Mouse (Mus musculus): Measurements from ENCODE around the gene Hmgxb4. TPM values are rescaled to one million over a fixed set of nuclear protein-coding genes. Genes with fewer than 3 reads are reported as not detected.
A peak's percentile ranks its signal among the peaks of the same experiment; 100 is the strongest.

Gene Hmgxb4
- polyA plus RNA-seq, 1 experiment from 2014 or later = 22.2 TPM

DNA sequence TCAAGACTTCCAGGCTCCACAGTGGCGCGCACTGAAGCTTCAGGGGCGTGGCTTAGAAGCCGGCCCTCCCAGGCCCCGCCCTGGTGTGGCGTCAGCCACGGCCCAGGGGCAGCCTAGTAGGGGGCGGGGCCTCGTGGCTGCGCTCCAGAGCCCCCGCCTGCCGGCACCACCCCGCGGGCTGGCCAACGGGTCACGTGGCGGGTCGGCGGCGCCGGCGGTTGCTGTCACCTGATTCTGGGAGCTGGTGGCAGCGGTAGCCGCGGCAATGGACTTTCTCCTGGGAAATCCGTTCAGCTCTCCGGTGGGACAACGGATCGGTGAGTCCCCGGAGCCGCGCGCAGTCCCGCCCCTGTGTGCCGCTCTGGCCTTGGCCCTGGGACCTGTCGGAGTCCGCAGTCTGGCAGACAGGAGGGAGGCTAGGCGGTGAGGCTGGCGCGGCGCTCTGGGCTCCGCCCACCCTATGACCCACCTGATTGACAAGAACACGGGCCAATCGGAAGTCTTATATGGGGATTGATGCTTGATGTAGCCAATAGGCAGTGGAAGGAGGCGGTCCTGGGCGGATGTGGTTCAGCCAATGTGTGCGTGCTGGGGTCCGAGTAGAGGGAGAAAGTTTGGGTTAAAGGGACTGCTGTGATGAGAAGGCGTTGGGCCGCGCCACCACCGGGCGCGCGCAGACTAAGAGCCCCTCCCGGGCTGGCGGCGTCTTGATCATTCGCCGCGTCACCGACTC is 40.5 kb downstream of the Hmgxb4 start, which contains the start of gene Tom1:
Tom1 (plus strand) TSS at position 195 of the 733 bp plus-strand sequence.
- H3K4me3 ChIP-seq (replicated peaks; ENCODE audit: low read length) = peak within 1 kb of the TSS; percentile 74
- H3K27me3 ChIP-seq (ENCODE audit: control insufficient read depth, insufficient read depth, low read length) = no peaks in the 10 kb centered on the region
- peak within 1 kb of the TSS; percentile 80 for H3K4me2 ChIP-seq (ENCODE audit: low read depth, low read length)
- peak; percentile 98 for ATAC-seq (ENCODE audit: insufficient read depth, low FRiP score)
- peaks cover 16% of the 10 kb centered on the region for H3K4me1 ChIP-seq (ENCODE audit: control insufficient read depth, insufficient read depth, low read length)
- H3K36me3 ChIP-seq (ENCODE audit: control insufficient read depth, insufficient read depth, low read length) = 0 out of 2 replicates have a peak, but pooled peaks cover 4% of the 10 kb centered on the region
- H3K9me3 ChIP-seq (replicated peaks; ENCODE audit: control insufficient read depth, low read length) = no peaks in the 10 kb centered on the region
- 1% methylated on average over 62 of the region's 62 CpGs for WGBS
- H3K9ac ChIP-seq (ENCODE audit: low read length) = peak within 1 kb of the TSS; percentile 71
- peak within 1 kb of the TSS; percentile 78 for H3K27ac ChIP-seq (ENCODE audit: low read length)

- H3K4me2 ChIP-seq (ENCODE audit: low read depth, low read length) = peak overlapping the region; percentile 80
- peak overlapping the region; percentile 71 for H3K9ac ChIP-seq (ENCODE audit: low read length)
- H3K27ac ChIP-seq (ENCODE audit: low read length) = no peak overlapping the region; the same call in 1 of the 2 replicates
- ATAC-seq (ENCODE audit: insufficient read depth, low FRiP score) = no peak
- H3K4me1 ChIP-seq (ENCODE audit: control insufficient read depth, insufficient read depth, low read length) = peaks cover 17% of the 10 kb centered on the region
- H3K9me3 ChIP-seq (replicated peaks; ENCODE audit: control insufficient read depth, low read length) = no peaks in the 10 kb centered on the region
- H3K27me3 ChIP-seq (ENCODE audit: control insufficient read depth, insufficient read depth, low read length) = no peaks in the 10 kb centered on the region
- WGBS = 1% methylated on average over 17 of the region's 17 CpGs
- H3K36me3 ChIP-seq (ENCODE audit: control insufficient read depth, insufficient read depth, low read length) = 0 out of 2 replicates have a peak, but pooled peaks cover 4% of the 10 kb centered on the region
- H3K4me3 ChIP-seq (replicated peaks; ENCODE audit: low read length) = peak overlapping the region; percentile 74
Observed at GRCm38 (mm10) chr8:75034285-75034684, 41.1 kb downstream of the Hmgxb4 start.

DNA sequence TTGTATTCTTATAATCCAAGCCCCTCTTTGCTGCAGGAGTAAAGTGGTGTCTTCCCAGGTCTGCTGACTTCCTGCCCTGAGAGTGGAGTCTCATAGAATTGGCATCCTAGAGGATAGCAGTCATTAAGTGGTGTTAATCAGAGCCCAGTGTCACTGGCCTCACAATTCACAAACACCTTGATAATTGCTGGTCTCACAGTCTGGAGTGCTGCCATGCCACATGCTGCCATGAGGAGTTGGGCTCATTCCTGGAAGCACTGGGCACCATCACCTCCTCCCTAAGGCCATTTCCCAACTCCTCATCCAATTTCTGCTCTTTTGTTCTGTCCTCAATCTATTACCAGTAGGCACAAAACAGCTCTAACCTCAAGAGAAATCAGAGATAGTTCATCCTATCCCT is 42.5 kb downstream of the Hmgxb4 start:
- no peak overlapping the region for H3K4me2 ChIP-seq (ENCODE audit: low read depth, low read length)
- H3K27ac ChIP-seq (ENCODE audit: low read length) = no peak overlapping the region
- no peaks in the 10 kb centered on the region for H3K36me3 ChIP-seq (ENCODE audit: control insufficient read depth, insufficient read depth, low read length)
- H3K4me1 ChIP-seq (ENCODE audit: control insufficient read depth, insufficient read depth, low read length) = peaks cover 17% of the 10 kb centered on the region
- H3K9me3 ChIP-seq (replicated peaks; ENCODE audit: control insufficient read depth, low read length) = no peaks in the 10 kb centered on the region
- no peaks in the 10 kb centered on the region for H3K27me3 ChIP-seq (ENCODE audit: control insufficient read depth, insufficient read depth, low read length)
- H3K9ac ChIP-seq (ENCODE audit: low read length) = no peak overlapping the region
- no peak for ATAC-seq (ENCODE audit: insufficient read depth, low FRiP score)
- H3K4me3 ChIP-seq (replicated peaks; ENCODE audit: low read length) = no peak overlapping the region

DNA sequence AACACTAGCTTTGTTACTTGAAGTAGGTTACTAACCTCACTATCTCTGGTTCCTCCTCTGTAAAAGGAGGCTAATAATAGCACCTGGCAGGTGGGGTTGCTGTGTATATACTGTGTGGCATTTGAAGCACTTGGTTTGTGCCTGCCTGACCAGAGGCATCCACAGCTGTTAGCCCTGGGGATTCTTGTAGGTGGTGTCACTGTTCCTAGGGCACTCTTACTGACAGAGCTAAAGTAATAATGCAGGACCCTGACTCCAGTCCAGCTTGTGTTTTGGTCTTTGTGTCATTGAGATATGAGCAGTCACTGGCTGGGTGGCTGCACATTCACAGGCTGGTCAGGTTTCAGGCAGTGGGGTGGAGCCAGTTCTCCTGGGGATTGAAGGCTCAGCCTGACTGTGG is 45.3 kb downstream of the Hmgxb4 start:
- no peaks in the 10 kb centered on the region for H3K27me3 ChIP-seq (ENCODE audit: control insufficient read depth, insufficient read depth, low read length)
- H3K9ac ChIP-seq (ENCODE audit: low read length) = no peak overlapping the region
- H3K36me3 ChIP-seq (ENCODE audit: control insufficient read depth, insufficient read depth, low read length) = no peaks in the 10 kb centered on the region
- H3K27ac ChIP-seq (ENCODE audit: low read length) = peak overlapping the region; percentile 59
- H3K4me1 ChIP-seq (ENCODE audit: control insufficient read depth, insufficient read depth, low read length) = peaks cover 14% of the 10 kb centered on the region
- no peak overlapping the region for H3K4me3 ChIP-seq (replicated peaks; ENCODE audit: low read length)
- H3K9me3 ChIP-seq (replicated peaks; ENCODE audit: control insufficient read depth, low read length) = no peaks in the 10 kb centered on the region
- no peak for ATAC-seq (ENCODE audit: insufficient read depth, low FRiP score)
- H3K4me2 ChIP-seq (ENCODE audit: low read depth, low read length) = no peak overlapping the region

- 78% methylated on average over 1 of the region's 1 CpGs for WGBS
- Histone ChIP-seq H3K4me3 (replicated peaks; ENCODE audit: low read length) (no peak overlapping the region), H3K27ac (ENCODE audit: low read length) (no peak overlapping the region), H3K36me3 (ENCODE audit: control insufficient read depth, insufficient read depth, low read length) (no peaks in the 10 kb centered on the region), H3K4me1 (ENCODE audit: control insufficient read depth, insufficient read depth, low read length) (peaks cover 10% of the 10 kb centered on the region; the same call in 1 of the 2 replicates), H3K4me2 (ENCODE audit: low read depth, low read length) (no peak overlapping the region), H3K9me3 (replicated peaks; ENCODE audit: control insufficient read depth, low read length) (no peaks in the 10 kb centered on the region), H3K9ac (ENCODE audit: low read length) (no peak overlapping the region), H3K27me3 (ENCODE audit: control insufficient read depth, insufficient read depth, low read length) (no peaks in the 10 kb centered on the region)
- ATAC-seq (ENCODE audit: insufficient read depth, low FRiP score) = no peak
Observed at GRCm38 (mm10) chr8:75039754-75040153, 46.6 kb downstream of the Hmgxb4 start.

DNA sequence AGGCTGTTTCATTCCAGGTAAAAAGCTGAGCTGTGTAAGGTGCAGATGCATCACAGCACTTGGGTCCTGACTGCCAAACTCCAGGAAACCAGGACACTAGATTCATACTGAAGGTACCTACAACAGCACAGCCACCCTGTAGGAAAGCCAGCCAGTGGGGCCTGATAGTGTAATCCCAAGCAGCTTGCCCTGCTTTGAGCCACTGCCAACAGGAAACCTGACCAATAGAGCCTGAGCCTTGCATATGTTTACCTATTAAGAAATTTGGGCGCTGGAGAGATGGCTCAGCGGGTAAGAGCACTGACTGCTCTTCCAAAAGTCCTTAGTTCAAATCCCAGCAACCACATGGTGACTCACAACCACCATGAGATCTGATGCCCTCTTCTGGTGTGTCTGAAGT is 49.0 kb downstream of the Hmgxb4 start:
- Histone ChIP-seq H3K4me2 (ENCODE audit: low read depth, low read length) (no peak overlapping the region), H3K27ac (ENCODE audit: low read length) (no peak overlapping the region), H3K9ac (ENCODE audit: low read length) (no peak overlapping the region), H3K36me3 (ENCODE audit: control insufficient read depth, insufficient read depth, low read length) (no peaks in the 10 kb centered on the region), H3K27me3 (ENCODE audit: control insufficient read depth, insufficient read depth, low read length) (no peaks in the 10 kb centered on the region), H3K4me3 (replicated peaks; ENCODE audit: low read length) (no peak overlapping the region), H3K9me3 (replicated peaks; ENCODE audit: control insufficient read depth, low read length) (no peaks in the 10 kb centered on the region), H3K4me1 (ENCODE audit: control insufficient read depth, insufficient read depth, low read length) (0 out of 2 replicates have a peak, but pooled peaks cover 9% of the 10 kb centered on the region)
- WGBS = 64% methylated on average over 2 of the region's 2 CpGs
- ATAC-seq (ENCODE audit: insufficient read depth, low FRiP score) = no peak

DNA sequence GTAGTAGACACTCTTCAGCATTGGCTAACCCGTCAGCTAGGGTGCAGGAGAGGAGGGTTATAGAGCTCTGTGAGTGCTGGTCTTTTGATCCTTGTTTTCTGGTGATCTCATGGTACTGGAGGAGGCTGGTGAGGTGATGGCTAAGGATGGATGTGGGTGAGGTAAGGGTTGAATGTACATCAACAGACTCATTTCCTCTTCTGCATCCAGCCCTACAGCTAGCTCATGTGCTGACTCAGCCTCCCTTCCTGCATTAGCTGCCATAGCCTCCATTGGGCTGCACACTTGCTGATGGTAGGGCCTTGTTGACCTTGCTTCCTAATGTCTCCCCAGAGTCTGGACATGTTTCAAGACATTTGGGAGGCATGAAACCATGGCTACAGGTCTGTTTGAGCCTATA is 49.8 kb downstream of the Hmgxb4 start:
- Histone ChIP-seq H3K4me2 (ENCODE audit: low read depth, low read length) (no peak overlapping the region), H3K36me3 (ENCODE audit: control insufficient read depth, insufficient read depth, low read length) (no peaks in the 10 kb centered on the region), H3K27me3 (ENCODE audit: control insufficient read depth, insufficient read depth, low read length) (no peaks in the 10 kb centered on the region), H3K9me3 (replicated peaks; ENCODE audit: control insufficient read depth, low read length) (no peaks in the 10 kb centered on the region), H3K4me3 (replicated peaks; ENCODE audit: low read length) (no peak overlapping the region), H3K27ac (ENCODE audit: low read length) (no peak overlapping the region), H3K4me1 (ENCODE audit: control insufficient read depth, insufficient read depth, low read length) (0 out of 2 replicates have a peak, but pooled peaks cover 8% of the 10 kb centered on the region), H3K9ac (ENCODE audit: low read length) (no peak overlapping the region)
- no peak for ATAC-seq (ENCODE audit: insufficient read depth, low FRiP score)
- WGBS = 93% methylated on average over 1 of the region's 1 CpGs

DNA sequence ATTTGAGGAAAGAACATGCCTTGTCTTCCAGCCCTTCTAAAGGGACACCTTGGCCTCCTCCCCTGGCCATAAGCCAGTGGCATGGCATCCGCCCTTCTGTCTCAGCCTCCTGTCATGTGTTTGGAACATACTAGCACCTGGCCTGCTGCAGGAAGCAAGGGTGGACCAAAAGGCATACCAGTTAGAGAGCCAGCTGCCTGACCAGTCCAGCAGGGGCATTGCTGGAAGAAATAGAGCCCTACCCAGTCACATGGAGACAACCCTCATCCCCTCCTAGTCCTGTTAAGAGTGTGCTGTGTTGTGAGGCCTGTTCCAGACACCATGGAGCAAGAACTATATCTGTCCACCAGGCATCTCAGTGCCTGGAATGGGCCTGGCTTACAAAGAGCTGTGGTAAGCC is 53.1 kb downstream of the Hmgxb4 start:
- H3K9ac ChIP-seq (ENCODE audit: low read length) = no peak overlapping the region
- H3K36me3 ChIP-seq (ENCODE audit: control insufficient read depth, insufficient read depth, low read length) = no peaks in the 10 kb centered on the region
- no peak overlapping the region for H3K4me2 ChIP-seq (ENCODE audit: low read depth, low read length)
- no peak overlapping the region for H3K4me3 ChIP-seq (replicated peaks; ENCODE audit: low read length)
- H3K27me3 ChIP-seq (ENCODE audit: control insufficient read depth, insufficient read depth, low read length) = no peaks in the 10 kb centered on the region
- ATAC-seq (ENCODE audit: insufficient read depth, low FRiP score) = no peak
- no peaks in the 10 kb centered on the region for H3K4me1 ChIP-seq (ENCODE audit: control insufficient read depth, insufficient read depth, low read length)
- H3K9me3 ChIP-seq (replicated peaks; ENCODE audit: control insufficient read depth, low read length) = no peaks in the 10 kb centered on the region
- no peak overlapping the region for H3K27ac ChIP-seq (ENCODE audit: low read length)
- 95% methylated on average over 1 of the region's 1 CpGs for WGBS

- Histone ChIP-seq H3K4me2 (ENCODE audit: low read depth, low read length) (no peak overlapping the region), H3K4me3 (replicated peaks; ENCODE audit: low read length) (no peak overlapping the region), H3K27ac (ENCODE audit: low read length) (no peak overlapping the region), H3K4me1 (ENCODE audit: control insufficient read depth, insufficient read depth, low read length) (no peaks in the 10 kb centered on the region), H3K27me3 (ENCODE audit: control insufficient read depth, insufficient read depth, low read length) (no peaks in the 10 kb centered on the region), H3K36me3 (ENCODE audit: control insufficient read depth, insufficient read depth, low read length) (no peaks in the 10 kb centered on the region), H3K9ac (ENCODE audit: low read length) (no peak overlapping the region), H3K9me3 (replicated peaks; ENCODE audit: control insufficient read depth, low read length) (no peaks in the 10 kb centered on the region)
- 91% methylated on average over 3 of the region's 3 CpGs for WGBS
- ATAC-seq (ENCODE audit: insufficient read depth, low FRiP score) = no peak
Observed at GRCm38 (mm10) chr8:75047784-75048183, 54.6 kb downstream of the Hmgxb4 start.

Measured in stomach, embryonic 16.5 days (tissue).